Mouse (Mus musculus) right cerebral cortex, postnatal 14 days (tissue): ENCODE results near the gene Ylpm1.

Source experiments
- DNase-seq: peaks from one replicate; pipeline ENCODE4 v3.0.0; 2022

Ylpm1 gene

DNA sequence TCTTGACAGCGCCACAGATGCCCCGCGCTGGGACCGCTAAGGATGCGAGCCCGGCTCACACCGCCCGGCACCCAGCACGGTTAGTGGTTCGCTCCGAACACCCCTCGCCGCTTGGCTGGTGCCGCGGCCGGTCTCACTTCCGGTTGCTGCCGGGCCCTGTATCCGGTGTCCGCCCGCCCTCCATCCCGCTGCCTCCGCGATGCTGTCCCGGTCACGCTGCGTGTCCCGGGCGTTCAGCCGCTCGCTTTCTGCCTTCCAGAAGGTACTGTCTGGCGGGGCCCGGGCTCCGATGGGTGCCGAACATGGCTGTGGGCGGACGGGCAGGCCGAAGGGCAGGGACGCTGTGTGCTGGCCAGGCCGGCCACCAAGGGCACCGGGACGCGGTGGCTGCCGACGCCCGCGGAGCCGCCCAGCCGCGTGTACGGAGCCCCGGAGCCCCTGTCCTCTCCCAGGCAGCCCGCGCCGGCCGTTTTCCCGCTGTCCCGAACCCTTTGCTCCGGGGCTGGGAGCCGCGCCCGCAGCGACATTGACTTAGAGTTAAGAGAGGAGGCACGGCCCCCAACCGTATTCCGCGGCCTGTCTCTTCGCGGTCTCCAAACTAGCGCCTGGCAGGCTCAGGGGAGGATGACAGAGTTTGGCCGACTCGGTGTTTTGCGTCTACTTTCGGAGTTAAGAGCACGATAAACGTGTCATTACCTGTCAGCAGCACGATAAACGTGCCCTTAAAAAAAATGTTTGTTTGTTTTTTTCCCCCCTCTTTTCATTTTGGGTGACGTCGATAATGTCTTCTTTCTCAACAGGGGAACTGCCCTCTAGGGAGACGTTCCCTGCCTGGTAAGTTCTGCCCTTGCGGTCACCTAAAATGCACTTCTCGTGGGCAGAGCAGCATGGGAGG is 114.8 kb downstream of the Ylpm1 start, which contains the start of the genes Prox2 and Dlst:
Gene Prox2 (minus strand): TSS at position 62 of the 895 bp plus-strand sequence.
Gene Dlst (plus strand): TSS at position 136 of the 895 bp plus-strand sequence.
- peak; percentile 90 for DNase-seq

DNA sequence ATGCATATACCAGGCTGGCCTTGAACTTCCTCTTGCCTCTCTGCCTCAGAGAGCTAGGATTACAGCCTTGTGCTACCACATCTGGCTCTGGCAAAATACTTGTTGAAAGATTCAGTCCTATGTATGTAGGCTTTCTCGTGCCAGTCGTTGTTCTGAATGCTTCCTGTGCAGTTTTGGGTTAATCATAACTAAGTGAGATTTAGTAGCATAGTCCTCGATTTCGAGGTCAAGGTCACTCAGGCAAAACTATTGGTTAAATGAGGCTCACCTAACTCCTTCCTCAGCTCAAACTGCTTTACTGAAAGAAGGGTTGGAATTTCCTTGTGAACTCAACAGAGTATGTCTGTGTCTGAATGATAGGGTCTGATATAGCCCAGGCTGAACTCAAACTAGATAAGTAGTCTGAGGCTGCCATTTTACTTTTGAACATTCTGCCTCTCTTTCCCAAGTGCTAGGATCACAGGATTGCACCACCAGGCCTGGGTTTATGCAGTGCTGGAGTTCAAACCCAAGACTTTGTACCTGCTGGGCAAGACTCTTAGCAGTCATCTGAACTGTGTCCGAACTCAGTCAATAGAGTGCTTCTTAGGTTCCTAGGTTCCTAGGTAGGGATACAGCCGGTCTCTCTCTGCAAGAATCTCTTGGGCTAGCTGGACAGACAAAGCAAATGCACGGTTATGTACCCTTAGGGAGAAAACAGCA is 116.6 kb downstream of the Ylpm1 start:
- no peak for DNase-seq

DNA sequence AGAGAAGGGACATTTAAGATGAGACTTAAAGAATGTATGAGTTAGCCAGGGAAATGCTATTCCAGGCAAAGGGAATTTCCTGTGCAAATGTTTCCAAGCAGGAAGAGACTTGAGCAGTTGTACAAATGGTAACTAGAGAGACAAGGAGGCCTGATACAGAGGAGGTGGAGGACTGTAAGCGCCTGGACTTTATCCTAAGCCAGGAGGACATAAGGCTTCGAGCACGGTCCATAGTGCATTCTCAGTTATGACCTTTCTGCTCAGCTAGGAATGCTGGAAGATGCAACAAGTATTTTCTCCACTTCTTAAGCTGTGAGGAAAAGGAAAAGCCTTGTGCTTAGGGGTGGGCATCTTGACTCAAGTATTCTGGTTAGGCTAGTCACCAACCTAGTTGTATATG is 117.2 kb downstream of the Ylpm1 start:
- DNase-seq, result no peak

DNA sequence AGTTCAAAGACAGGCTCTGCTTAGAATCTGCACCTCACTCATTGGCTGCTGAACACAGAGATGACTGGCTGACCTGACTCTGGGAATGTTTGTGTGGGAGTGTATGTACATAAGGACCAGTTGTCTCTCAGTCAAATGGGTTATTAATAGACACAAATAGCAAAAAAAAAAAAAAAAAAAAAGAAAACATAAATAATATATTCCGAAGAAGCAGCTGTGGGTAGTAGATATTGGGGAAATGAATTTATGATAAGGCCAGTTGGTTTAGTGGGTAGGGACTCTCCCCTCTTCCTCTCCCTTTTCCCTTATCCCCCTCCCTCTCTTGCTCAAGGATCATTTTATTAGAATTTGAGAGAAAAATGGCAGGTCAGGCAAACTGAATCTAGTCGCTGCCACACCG is 117.8 kb downstream of the Ylpm1 start:
- DNase-seq, result no peak

DNA sequence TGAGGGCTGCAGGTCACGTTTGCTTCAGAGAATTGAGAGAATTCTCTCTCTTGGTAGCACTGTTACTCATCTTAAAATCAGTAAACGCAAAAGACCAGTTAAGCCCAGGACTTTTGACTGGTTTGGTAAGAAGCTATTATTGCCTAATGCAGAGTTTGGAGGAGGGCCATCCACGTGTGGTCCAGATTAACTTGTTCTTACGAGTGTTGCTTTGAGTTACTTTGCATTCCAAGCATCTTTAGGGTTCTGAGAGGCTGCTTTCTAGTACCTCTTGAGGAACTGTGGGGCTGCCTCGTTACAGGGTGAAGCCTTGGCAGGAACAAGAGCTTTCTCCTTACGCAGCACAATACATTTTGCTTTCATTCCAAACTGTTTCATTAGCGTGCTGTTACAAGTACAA is 119.6 kb downstream of the Ylpm1 start:
- DNase-seq, result no peak
